Mouse (Mus musculus) retina, postnatal 1 day (tissue): ENCODE measurements around the gene Nup107.
"Not testable (repeated sequence)": the region's sequence is repeated elsewhere in the genome, so short reads cannot be mapped to it uniquely, and the experiment has no call there.

Experiments used
- DNase-seq: peaks from one replicate; pipeline ENCODE4 v3.0.0-alpha.2; 2012

The Nup107 gene

DNA sequence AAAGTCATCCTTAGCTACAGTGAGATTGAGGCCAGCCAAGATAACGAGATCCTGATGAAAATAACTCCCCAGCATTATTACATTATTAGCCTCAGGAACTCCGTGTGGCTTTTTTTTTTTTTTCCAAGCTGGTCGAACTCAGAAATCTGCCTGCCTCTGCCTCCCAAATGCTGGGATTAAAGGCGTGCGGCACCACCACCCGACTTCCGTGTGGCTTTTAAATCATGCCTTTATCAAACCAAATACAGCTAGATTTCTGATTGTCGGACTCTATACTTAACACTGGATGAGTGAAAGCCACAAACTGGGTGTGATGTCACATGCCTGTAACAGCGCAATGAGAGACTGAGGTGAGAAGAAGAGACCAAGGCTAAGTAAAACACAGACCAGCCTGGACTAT lies 79.6 kb downstream of the Nup107 start:
- DNase-seq, result no peak

- DNase-seq, result no peak
Observed at GRCm38 (mm10) chr10:117712191-117712754, 80.2 kb downstream of the Nup107 start.

GRCm38 (mm10) chr10:117711408-117711807 lies 81.1 kb downstream of the Nup107 start:
- no peak for DNase-seq

DNA sequence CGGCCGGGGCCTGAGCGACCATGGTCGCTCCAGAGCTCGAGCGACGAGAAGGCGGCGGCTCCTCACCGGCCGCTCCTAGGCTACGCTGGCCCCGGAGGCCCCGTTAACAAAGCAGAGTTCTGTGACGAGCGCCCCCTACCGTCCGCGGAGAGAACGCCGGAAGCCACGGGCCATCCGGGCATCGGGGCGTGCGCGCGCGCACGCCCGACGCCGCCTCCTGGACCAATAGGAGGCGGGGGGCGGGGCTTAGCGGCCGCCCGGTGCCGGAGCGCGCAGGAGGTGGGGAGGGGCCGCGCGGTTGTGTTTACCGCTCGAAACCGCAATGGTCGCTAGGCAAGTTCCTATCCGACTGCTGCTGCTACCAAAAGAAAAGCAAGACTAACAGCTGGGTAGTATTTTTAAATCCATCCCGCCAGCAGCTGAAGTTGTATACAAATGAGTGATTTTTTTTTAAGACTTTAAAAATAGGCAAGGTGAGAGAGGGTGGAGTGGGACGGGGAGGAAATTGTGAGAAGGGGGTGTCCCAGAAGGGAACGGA lies 81.8 kb downstream of the Nup107 start, which contains the start of gene Mdm2:
Gene Mdm2, minus strand, starts transcription at position 155 of the 538 bp plus-strand sequence.
- DNase-seq, result peak; percentile 95

- peak; percentile 90 for DNase-seq
Observed at GRCm38 (mm10) chr10:117709930-117710603, 82.4 kb downstream of the Nup107 start.

DNA sequence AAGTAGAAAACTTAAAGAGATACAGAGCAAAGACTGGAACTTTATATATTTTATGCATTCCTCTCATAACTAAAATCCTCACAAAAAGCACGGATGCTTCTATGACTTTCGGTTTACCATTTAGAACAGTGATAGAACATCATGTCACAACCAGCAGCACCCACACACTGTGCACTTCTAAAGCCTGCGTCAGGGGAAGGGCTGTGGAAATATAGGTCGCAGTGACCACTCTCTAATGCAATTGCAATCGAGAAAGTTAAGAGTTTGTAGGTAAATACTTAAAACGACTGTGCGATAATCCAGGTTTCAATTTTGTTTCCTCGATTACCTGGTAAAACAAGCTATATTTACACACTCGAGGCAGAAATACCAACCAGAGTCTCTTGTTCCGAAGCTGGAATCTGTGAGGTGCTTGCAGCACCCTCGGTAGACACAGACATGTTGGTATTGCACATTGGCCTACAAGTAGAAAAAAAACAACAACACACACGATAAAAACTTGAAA lies 83.1 kb downstream of the Nup107 start:
- no peak for DNase-seq

GRCm38 (mm10) chr10:117708856-117709255 lies 83.6 kb downstream of the Nup107 start:
- no peak for DNase-seq

- DNase-seq, result no peak
Observed at GRCm38 (mm10) chr10:117708376-117708775, 84.1 kb downstream of the Nup107 start.

DNA sequence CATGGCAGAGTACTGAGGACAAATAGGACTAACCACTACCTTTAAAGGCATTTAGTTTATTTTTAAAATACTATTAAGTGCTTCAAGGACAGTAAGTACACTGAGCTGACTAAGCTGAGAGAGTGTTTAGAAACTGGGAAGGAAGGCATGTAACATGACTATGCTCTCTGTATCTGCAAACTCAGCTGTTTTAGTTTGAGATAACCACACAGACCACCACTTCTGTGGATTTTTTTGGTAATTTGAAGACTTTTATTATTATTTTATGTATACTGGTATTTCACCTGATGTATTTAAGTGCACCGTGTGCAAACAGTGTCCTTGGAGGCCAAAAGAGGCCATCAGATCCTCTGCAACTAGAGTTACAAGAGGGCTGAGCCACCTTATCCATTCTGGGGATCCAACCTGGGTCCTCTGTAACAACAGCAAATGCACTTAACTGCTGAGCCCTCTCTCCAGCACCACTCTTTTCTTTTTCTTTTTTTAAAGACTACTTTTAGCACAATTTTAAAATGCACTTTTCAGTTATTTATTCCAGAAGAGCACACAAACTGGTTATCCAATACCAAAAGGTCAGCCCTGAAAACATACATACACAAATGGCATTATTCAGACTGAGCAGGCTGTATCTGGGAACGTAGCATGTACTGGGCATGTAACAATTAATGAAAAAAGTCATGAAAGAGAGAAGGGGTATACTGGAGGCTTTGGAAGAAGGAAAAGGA lies 85.2 kb downstream of the Nup107 start:
- no peak for DNase-seq

DNA sequence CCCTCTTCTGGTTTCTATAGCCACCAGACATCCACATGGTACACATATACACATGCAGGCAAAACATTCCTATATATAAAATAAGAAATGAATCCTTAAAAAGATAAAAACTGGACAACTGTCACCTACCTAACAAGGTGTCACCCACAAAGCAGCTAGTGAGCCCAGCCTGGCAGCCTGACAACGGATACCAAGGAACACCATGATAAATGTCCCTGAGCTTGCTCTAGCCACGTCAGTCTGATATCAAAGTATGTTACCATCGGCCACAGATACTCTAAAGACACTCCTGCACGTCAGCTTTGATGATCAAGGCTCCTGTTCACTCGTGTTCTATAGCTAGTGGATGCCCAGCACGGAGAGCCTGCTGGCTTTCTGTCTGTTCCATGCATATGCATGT lies 86.1 kb downstream of the Nup107 start:
- no peak for DNase-seq

- DNase-seq, result no peak
Observed at GRCm38 (mm10) chr10:117705806-117706205, 86.7 kb downstream of the Nup107 start.

DNA sequence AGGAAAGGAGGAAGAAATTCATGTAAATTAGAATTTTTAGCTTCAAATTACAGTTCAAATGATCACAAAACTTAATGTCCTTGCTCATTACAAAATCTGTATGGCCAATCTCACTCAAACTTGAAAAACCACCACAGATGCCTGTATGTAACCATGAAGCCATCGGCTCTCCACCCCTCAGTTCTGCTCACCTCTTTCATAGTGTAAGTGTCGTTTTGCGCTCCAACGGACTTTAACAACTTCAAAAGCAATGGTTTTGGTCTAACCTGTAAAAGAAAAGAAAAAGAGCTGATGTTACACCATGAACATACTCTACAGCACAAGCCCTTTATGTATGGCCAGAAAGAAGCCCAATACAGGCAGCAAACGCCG lies 87.6 kb downstream of the Nup107 start:
- DNase-seq, result no peak

GRCm38 (mm10) chr10:117704314-117704963 lies 88.1 kb downstream of the Nup107 start:
- not testable (repeated sequence) for DNase-seq

GRCm38 (mm10) chr10:117703506-117703905 lies 89.0 kb downstream of the Nup107 start:
- DNase-seq, result no peak

- DNase-seq, result no peak
Observed at GRCm38 (mm10) chr10:117702024-117702833, 90.3 kb downstream of the Nup107 start.

DNA sequence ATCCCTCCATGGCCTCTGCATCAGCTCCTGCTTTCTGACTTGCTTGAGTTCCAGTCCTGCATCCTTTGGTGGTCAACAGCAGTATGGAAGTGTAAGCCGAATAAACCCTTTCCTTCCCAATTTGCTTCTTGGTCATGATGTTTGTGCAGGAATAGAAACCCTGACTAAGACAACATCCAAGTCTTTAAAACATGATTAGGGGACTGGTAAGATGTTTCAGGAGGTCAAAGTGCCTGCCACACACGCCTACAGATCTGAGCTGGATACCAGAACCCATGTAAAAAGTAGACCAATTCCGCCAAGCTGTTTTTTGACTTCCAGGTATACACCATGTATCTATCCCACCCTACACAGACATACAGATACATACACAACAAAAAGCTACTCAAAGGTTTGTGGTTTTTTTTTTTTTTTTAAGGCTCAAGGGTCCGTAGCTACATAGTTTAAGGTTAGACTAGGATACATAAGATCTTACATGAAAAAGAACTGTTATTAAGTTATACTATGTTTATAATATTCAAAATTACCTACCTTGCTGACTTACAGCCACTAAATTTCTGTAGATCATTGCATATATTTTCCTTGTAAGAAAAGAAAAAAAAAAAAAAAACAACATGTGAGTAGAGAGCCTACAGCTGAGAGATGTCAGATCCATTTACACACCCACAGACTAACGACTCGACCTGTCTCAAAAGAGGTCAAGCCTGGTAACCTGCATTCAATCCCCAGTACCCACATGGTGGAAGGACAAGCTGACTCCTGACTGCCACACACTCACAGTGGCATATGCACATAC lies 91.3 kb downstream of the Nup107 start:
- DNase-seq, result no peak
